Mouse (Mus musculus) G1E (cell line): ENCODE results near the gene Dmbx1.

ENCODE experiments used
- CTCF ChIP-seq: IDR thresholded peaks from 2 replicates; pipeline ENCODE4 v1.5.1; 2012; ENCODE audit warnings: low read depth, low read length, inconsistent platforms, mixed read lengths
- GATA2 ChIP-seq: IDR thresholded peaks from 2 replicates; pipeline ENCODE4 v1.6.1; 2012; ENCODE audit warnings: low read depth, low read length, inconsistent platforms, borderline replicate concordance

- TF ChIP-seq CTCF (no peak), GATA2 (no peak)
These were observed 28.1 kb downstream of the Dmbx1 start for GRCm38 (mm10) chr4:115911586-115911985.
